Mouse (Mus musculus) limb, embryonic 14.5 days (tissue): ENCODE data around the gene Med28. TPM values are rescaled to one million over a fixed set of nuclear protein-coding genes. Genes with fewer than 3 reads are reported as not detected.

Experiments
- ATAC-seq: fragments of 200-750 bp; cut with Nextera tagmentation; 2 replicates; pipeline ENCODE4 v1.8.0; 2017; ENCODE audit warnings: low read depth, moderate number of reproducible peaks, moderate TSS enrichment; ENCODE audit not compliant: low FRiP score
- DNase-seq: peaks from one replicate; pipeline ENCODE4 v3.0.0-alpha.2; 2015; ENCODE audit warnings: low spot score
- H3K27ac ChIP-seq: fragments of 300-500 bp; sonication (generic); replicated peaks from 2 replicates; pipeline ENCODE4 v1.5.1; 2014; ENCODE audit warnings: low read depth, mild to moderate bottlenecking, low read length, moderate library complexity, mixed read lengths
- H3K27me3 ChIP-seq: fragments of 300-500 bp; sonication (generic); 2 replicates; pipeline ENCODE4 v1.6.1; 2014; ENCODE audit warnings: low read length, mixed read lengths; ENCODE audit not compliant: control insufficient read depth, insufficient read depth
- H3K36me3 ChIP-seq: fragments of 300-500 bp; sonication (generic); 2 replicates; pipeline ENCODE4 v1.6.1; 2014; ENCODE audit warnings: mild to moderate bottlenecking, low read length, moderate library complexity, mixed read lengths; ENCODE audit not compliant: control insufficient read depth, insufficient read depth
- H3K4me1 ChIP-seq: fragments of 300-500 bp; sonication (generic); 2 replicates; pipeline ENCODE4 v1.6.1; 2014; ENCODE audit warnings: antibody characterized with exemption, low read length, mixed read lengths; ENCODE audit not compliant: control insufficient read depth, insufficient read depth
- H3K4me2 ChIP-seq: fragments of 300-500 bp; sonication (generic); replicated peaks from 2 replicates; pipeline ENCODE4 v1.6.1; 2014; ENCODE audit warnings: low read depth, mild to moderate bottlenecking, low read length, moderate library complexity; ENCODE audit not compliant: severe bottlenecking
- H3K4me3 ChIP-seq: fragments of 300-500 bp; sonication (generic); replicated peaks from 2 replicates; pipeline ENCODE4 v1.5.1; 2014; ENCODE audit warnings: low read length
- H3K9ac ChIP-seq: fragments of 300-500 bp; sonication (generic); 2 replicates; pipeline ENCODE4 v1.6.1; 2014; ENCODE audit warnings: mild to moderate bottlenecking, low read depth, low read length, moderate library complexity; ENCODE audit not compliant: severe bottlenecking
- H3K9me3 ChIP-seq: fragments of 300-500 bp; sonication (generic); 2 replicates; pipeline ENCODE4 v1.6.1; 2016; ENCODE audit warnings: low read length; ENCODE audit not compliant: control insufficient read depth
- POLR2A ChIP-seq: fragments of 200-500 bp; IDR thresholded peaks from 2 replicates; pipeline ENCODE4 v1.8.0; 2012; ENCODE audit warnings: inconsistent platforms, mild to moderate bottlenecking, moderate library complexity, borderline replicate concordance; ENCODE audit not compliant: insufficient read depth, insufficient read length; ENCODE audit errors: extremely low read depth
- WGBS: fragments of 180-500 bp; shearing (Covaris S2); extraction: QIAGEN DNeasy Blood & Tissue Kit; methylation state at CpG from one replicate; pipeline ENCODE4 v1.1.7; 2014; 5-methylcytosine and 5-hydroxymethylcytosine counted together
- polyA plus RNA-seq, 2 experiments: library from polyadenylated mRNA; depleted of rRNA in 1 of 2; stranded (reverse) in 1 of 2; unstranded in 1 of 2; fragments of >200 nt; fragmentation: Nextera tagmentation in 1 of 2; extraction: Ambion mirVana in 1 of 2; gene quantifications; 2 replicates each; pipeline versions ENCODE4 v1.2.1 to v1.2.3; 2012 to 2014

Med28 gene
- polyA plus RNA-seq, 2 experiments, result 125 to 234 TPM

DNA sequence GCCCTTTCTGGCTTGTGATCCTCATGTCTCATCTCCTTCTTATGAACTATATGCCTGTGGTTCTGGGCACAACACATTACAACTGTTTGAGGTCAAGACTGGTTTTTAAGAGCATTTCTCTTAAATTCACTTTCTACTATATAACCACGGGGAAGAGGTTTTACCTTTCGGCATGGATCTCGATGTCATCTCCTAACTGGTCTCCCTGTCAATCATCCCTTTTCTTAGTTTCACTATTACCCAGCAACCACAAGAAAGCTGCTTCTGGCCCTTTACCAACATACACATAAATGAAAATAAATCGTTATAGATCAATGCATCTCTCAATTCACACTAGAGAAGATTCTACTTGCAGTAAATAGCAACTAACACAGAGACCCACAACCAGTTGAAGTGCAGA, 15.1 kb downstream of the Med28 start:
- DNase-seq (no peak), ATAC-seq (no peak)
- TF ChIP-seq POLR2A, result no peak
- Histone ChIP-seq H3K9me3 (no peaks in the 10 kb centered on the region), H3K4me2 (no peak overlapping the region), H3K27ac (no peak overlapping the region), H3K4me1 (no peaks in the 10 kb centered on the region), H3K4me3 (no peak overlapping the region), H3K27me3 (no peaks in the 10 kb centered on the region), H3K36me3 (no peaks in the 10 kb centered on the region), H3K9ac (no peak overlapping the region)
- WGBS, result 67% methylated on average over 4 of the region's 4 CpGs

DNA sequence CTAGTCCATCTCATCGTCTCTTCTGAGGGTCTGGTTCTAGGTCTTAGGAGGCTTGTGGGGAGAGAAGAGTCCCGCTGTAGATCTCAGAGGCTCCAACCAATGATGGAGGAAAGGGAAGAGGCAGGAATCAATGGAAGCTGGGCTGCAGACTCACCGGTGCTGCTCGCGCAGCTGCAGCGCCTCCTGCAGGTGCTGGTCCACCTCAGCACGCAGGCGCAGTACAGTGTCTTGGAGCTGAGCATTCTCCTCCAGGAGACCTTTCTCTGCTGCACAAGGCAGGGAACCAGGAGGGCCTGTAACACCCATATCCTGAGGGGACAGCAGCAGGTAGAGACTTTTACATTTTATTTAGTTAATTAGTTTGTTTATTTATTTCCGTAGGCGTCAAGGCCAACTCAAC, 19.5 kb downstream of the Med28 start:
- Histone ChIP-seq H3K27me3 (no peaks in the 10 kb centered on the region), H3K4me2 (no peak overlapping the region), H3K36me3 (no peaks in the 10 kb centered on the region), H3K27ac (no peak overlapping the region), H3K9me3 (no peaks in the 10 kb centered on the region), H3K9ac (no peak overlapping the region), H3K4me1 (no peaks in the 10 kb centered on the region), H3K4me3 (no peak overlapping the region)
- no peak for TF ChIP-seq POLR2A
- WGBS, result 64% methylated on average over 10 of the region's 10 CpGs
- no peak for ATAC-seq
- DNase-seq, result no peak

GRCm38 (mm10) chr5:45543374-45543773, 23.3 kb downstream of the Med28 start:
- Histone ChIP-seq H3K9me3 (no peaks in the 10 kb centered on the region), H3K4me1 (no peaks in the 10 kb centered on the region), H3K4me2 (no peak overlapping the region), H3K36me3 (no peaks in the 10 kb centered on the region), H3K9ac (no peak overlapping the region), H3K27me3 (no peaks in the 10 kb centered on the region), H3K4me3 (no peak overlapping the region), H3K27ac (no peak overlapping the region)
- TF ChIP-seq POLR2A, result no peak
- WGBS, result 47% methylated on average over 5 of the region's 5 CpGs
- ATAC-seq (no peak), DNase-seq (no peak)

DNA sequence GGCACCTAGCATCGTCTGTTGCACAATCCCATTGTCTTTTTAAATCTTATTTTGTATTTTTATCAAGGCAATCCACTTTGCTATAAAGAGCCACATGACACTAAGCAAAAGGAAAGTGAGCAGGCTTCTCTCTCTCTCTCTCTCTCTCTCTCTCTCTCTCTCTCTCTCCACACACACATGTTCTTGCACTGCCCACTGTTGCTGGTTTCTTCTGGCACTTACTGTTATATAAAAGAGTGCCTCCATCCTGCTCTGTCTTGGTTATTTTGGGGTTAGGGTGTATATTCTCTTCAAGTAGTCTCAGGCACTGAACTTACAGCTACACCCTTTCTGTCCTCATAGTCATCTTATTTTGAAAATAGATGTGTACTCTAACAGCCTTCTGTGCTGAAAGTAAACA, 29.6 kb downstream of the Med28 start:
- Histone ChIP-seq H3K9me3 (no peaks in the 10 kb centered on the region), H3K4me1 (no peaks in the 10 kb centered on the region), H3K27me3 (no peaks in the 10 kb centered on the region), H3K4me3 (no peak overlapping the region), H3K4me2 (no peak overlapping the region), H3K36me3 (no peaks in the 10 kb centered on the region), H3K27ac (no peak overlapping the region), H3K9ac (no peak overlapping the region)
- DNase-seq (no peak), ATAC-seq (no peak)
- WGBS, result 87% methylated on average over 1 of the region's 1 CpGs
- no peak for TF ChIP-seq POLR2A

GRCm38 (mm10) chr5:45564054-45564453, 44.0 kb downstream of the Med28 start:
- Histone ChIP-seq H3K27me3 (no peaks in the 10 kb centered on the region), H3K4me1 (no peaks in the 10 kb centered on the region), H3K4me3 (no peak overlapping the region), H3K27ac (no peak overlapping the region), H3K4me2 (no peak overlapping the region), H3K9ac (no peak overlapping the region), H3K9me3 (no peaks in the 10 kb centered on the region), H3K36me3 (no peaks in the 10 kb centered on the region)
- WGBS, result 65% methylated on average over 6 of the region's 6 CpGs
- DNase-seq (no peak), ATAC-seq (no peak)
- TF ChIP-seq POLR2A, result no peak

GRCm38 (mm10) chr5:45565829-45566228, 45.8 kb downstream of the Med28 start:
- Histone ChIP-seq H3K9me3 (no peaks in the 10 kb centered on the region), H3K4me1 (no peaks in the 10 kb centered on the region), H3K27me3 (no peaks in the 10 kb centered on the region), H3K27ac (no peak overlapping the region), H3K36me3 (no peaks in the 10 kb centered on the region), H3K9ac (no peak overlapping the region), H3K4me2 (no peak overlapping the region), H3K4me3 (no peak overlapping the region)
- DNase-seq, result no peak
- no peak for TF ChIP-seq POLR2A
- ATAC-seq, result no peak
- WGBS, result 94% methylated on average over 1 of the region's 1 CpGs
